Mouse (Mus musculus) heart, adult 2 months (tissue): ENCODE measurements around the gene Brinp3. TPM values are rescaled to one million over a fixed set of nuclear protein-coding genes. Genes with fewer than 3 reads are reported as not detected.

Experiments
- DNase-seq, 2 experiments: peaks; one replicate each; pipeline ENCODE4 v3.0.0; 2021
- H3K27ac ChIP-seq: fragments of 200-600 bp; 2 replicates; pipeline ENCODE4 v1.8.1; 2022
- H3K27me3 ChIP-seq: fragments of 200-500 bp; 2 replicates; pipeline ENCODE4 v1.6.1; 2012; ENCODE audit warnings: mild to moderate bottlenecking, low read length, inconsistent platforms, mixed read lengths; ENCODE audit not compliant: control insufficient read depth, insufficient read depth
- H3K36me3 ChIP-seq: fragments of 200-500 bp; 2 replicates; pipeline ENCODE4 v1.6.1; 2012; ENCODE audit warnings: low read length, inconsistent platforms; ENCODE audit not compliant: control insufficient read depth, insufficient read depth
- H3K4me1 ChIP-seq: fragments of 200-500 bp; 2 replicates; pipeline ENCODE4 v1.6.1; 2011; ENCODE audit warnings: low read length; ENCODE audit not compliant: control insufficient read depth, insufficient read depth
- H3K4me3 ChIP-seq: fragments of 200-600 bp; 2 replicates; pipeline ENCODE4 v1.8.1; 2022
- H3K79me2 ChIP-seq: fragments of 200-500 bp; replicated peaks from 2 replicates; pipeline ENCODE4 v1.6.1; 2012; ENCODE audit warnings: mild to moderate bottlenecking, inconsistent platforms, low read length, moderate library complexity, mixed read lengths; ENCODE audit not compliant: control insufficient read depth, insufficient read depth
- H3K9ac ChIP-seq: fragments of 200-500 bp; 2 replicates; pipeline ENCODE4 v1.6.1; 2012; ENCODE audit warnings: low read depth, mild to moderate bottlenecking, control low read depth, inconsistent platforms, low read length, mixed read lengths
- CTCF ChIP-seq: fragments of 200-600 bp; IDR thresholded peaks from 2 replicates; pipeline ENCODE4 v1.8.1; 2022; ENCODE audit warnings: antibody characterized with exemption, mild to moderate bottlenecking, moderate library complexity
- EP300 ChIP-seq: fragments of 200-500 bp; IDR thresholded peaks from 2 replicates; pipeline ENCODE4 v1.6.1; 2011; ENCODE audit warnings: low read depth, low read length, control low read depth; ENCODE audit not compliant: insufficient read depth
- POLR2A ChIP-seq: fragments of 200-500 bp; IDR thresholded peaks from 2 replicates; pipeline ENCODE4 v1.6.1; 2011; ENCODE audit warnings: mild to moderate bottlenecking, low read depth, low read length, control low read depth; ENCODE audit not compliant: insufficient read depth
- WGBS: fragments of 180-500 bp; shearing (Covaris S2); methylation state at CpG from one replicate; pipeline ENCODE4 v1.1.7; 2018; 5-methylcytosine and 5-hydroxymethylcytosine counted together
- intact Hi-C: fragments of 180-260 bp; cut with DNase I; formaldehyde crosslinking; loops from one replicate; pipeline ENCODE4 v1.15.1; 2025
- polyA plus RNA-seq: library from polyadenylated mRNA; depleted of rRNA; stranded (reverse); fragments of >200 nt; gene quantifications from 2 replicates; pipeline ENCODE4 v1.2.3, GENCODE M21; 2012
- total RNA-seq, 2 experiments: library from RNA; stranded (reverse); gene quantifications; 2 replicates each; pipeline ENCODE4 v1.2.3; 2021

Brinp3 gene
- total and polyA plus RNA-seq, 3 experiments: not detected

- no peak for TF ChIP-seq EP300
- no peak for TF ChIP-seq CTCF
- TF ChIP-seq POLR2A: no peak
- DNase-seq: no peak
- H3K79me2 ChIP-seq: no peaks in the 10 kb centered on the region
- no peaks in the 10 kb centered on the region for H3K27me3 ChIP-seq
- 71% methylated on average over 6 of the region's 6 CpGs for WGBS
- H3K4me1 ChIP-seq: no peaks in the 10 kb centered on the region
- no peak overlapping the region for H3K4me3 ChIP-seq
- H3K9ac ChIP-seq: no peak overlapping the region
- H3K36me3 ChIP-seq: no peaks in the 10 kb centered on the region
- intact Hi-C loops: no loop called here
- no peak overlapping the region for H3K27ac ChIP-seq
These were observed 445.2 kb downstream of the Brinp3 start for GRCm38 (mm10) chr1:146939463-146940389.
